Mouse (Mus musculus): Measurements from ENCODE around the gene Rab15.
"Not testable (repeated sequence)": the region's sequence is repeated elsewhere in the genome, so short reads cannot be mapped to it uniquely, and the experiment has no call there.

Rab15 gene

DNA sequence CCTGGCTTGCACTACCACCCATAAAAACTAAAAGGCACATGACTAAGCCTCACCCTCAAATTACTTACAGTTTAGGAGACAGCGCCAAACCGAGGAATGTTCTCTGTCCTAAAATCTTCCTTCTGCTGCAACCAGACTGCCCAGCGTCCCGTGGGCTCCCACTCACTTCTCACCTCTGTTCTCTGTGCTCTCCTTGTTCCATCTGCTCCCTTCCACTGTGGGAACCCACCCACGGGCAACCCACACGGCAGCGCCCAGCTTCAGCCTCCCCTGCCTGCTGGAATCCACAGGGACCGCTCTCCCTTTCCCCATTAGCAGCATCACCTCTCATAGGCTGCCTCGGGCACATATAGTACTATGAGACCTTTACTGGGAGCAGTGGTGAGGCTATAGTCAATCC lies 3.8 kb downstream of the Rab15 start:
- no peak for DNase-seq (ENCODE audit: low spot score in 2 of 2)

GRCm38 (mm10) chr12:76818120-76818519 lies 4.6 kb downstream of the Rab15 start:
- no peak for DNase-seq (ENCODE audit: low spot score in 2 of 2)

GRCm38 (mm10) chr12:76817176-76817575 lies 5.5 kb downstream of the Rab15 start:
- DNase-seq (ENCODE audit: low spot score in 2 of 2): no peak

DNA sequence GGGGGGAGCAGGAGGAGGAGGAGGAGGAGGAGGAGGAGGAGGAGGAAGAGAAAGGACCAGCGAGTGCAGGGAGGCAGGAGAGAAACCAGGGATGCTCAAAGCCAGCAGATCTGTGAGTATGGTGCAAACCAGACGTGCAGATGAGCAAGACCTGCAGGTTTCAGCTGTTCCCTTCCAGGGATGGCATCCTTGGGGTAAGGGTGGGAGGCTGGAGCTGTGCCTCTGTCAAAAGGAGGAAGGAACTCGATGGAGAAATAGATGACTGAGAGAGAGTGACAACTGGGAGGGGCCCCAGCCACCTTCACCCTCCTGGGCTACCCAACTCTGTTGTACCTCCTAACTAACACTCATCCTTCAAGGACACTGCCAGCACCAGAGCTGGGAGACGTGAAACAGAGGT lies 6.0 kb downstream of the Rab15 start:
- DNase-seq (ENCODE audit: low spot score in 2 of 2): no peak

- DNase-seq (ENCODE audit: low spot score in 2 of 2): no peak
Observed at GRCm38 (mm10) chr12:76814120-76814519, 8.6 kb downstream of the Rab15 start.

- no peak for DNase-seq (ENCODE audit: low spot score in 2 of 2)
Observed at GRCm38 (mm10) chr12:76813543-76813942, 9.2 kb downstream of the Rab15 start.

GRCm38 (mm10) chr12:76811006-76811405 lies 11.7 kb downstream of the Rab15 start:
- no peak for DNase-seq (ENCODE audit: low spot score in 2 of 2)

DNA sequence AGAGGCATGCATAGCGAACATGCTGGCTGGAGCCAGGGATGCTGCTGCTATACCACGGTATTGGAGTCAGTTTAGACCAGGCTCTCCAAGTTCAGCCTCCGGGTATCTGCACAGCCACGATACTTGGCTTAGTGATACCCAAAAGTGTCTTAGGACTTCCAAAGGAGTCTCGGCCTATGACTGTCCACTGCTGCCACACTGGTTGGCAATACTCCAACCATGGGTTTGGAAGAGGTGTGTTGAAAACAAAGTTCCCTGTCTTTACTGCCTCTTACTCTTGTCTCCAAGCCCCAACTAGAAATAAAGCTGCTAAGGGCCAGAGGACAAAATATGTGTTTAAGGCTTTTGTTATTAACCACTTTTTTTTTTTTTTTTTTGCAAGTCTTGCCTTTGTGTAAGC lies 12.2 kb downstream of the Rab15 start:
- DNase-seq (ENCODE audit: low spot score in 2 of 2): no peak

- DNase-seq (ENCODE audit: low spot score in 2 of 2): no peak
Observed at GRCm38 (mm10) chr12:76807796-76808195, 14.9 kb downstream of the Rab15 start.

- DNase-seq (ENCODE audit: low spot score in 2 of 2): no peak
Observed at GRCm38 (mm10) chr12:76805056-76805811, 17.5 kb downstream of the Rab15 start.

DNA sequence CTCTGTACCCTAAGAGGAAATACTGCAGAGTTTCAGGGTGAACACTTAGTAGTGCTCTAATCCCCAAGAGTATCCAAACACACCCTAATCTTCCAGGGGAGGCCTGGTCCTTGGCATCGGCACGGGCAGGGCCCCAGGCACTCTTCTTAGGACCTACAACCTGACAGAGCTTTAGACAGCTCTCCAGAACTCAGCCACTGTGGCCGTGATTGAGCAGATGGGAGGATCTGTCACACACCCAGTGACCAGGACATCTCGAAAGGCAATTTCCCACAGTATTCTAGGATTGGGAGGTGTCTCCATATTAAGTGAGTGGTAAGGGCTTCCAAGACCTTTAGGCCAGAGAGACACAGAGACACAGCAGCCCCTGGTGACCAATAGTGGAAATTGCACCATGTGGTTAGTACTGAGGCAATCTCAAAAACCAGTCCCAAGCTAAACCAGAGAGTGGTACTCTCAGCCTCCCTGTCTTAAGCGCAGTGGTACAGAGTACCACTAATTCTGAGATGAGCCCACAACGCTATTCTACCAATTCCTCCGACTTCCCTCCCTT lies 18.9 kb downstream of the Rab15 start:
- peak in 1 of 2 experiments; percentile 32 for DNase-seq (ENCODE audit: low spot score in 2 of 2)

GRCm38 (mm10) chr12:76803028-76803427 lies 19.7 kb downstream of the Rab15 start:
- DNase-seq (ENCODE audit: low spot score in 2 of 2): no peak

GRCm38 (mm10) chr12:76798008-76798720 lies 24.5 kb downstream of the Rab15 start:
- no peak for DNase-seq (ENCODE audit: low spot score in 2 of 2)

- DNase-seq (ENCODE audit: low spot score in 2 of 2): no peak
Observed at GRCm38 (mm10) chr12:76796938-76797539, 25.7 kb downstream of the Rab15 start.

GRCm38 (mm10) chr12:76795350-76795749 lies 27.4 kb downstream of the Rab15 start, which contains the start of gene Gpx2:
Gene Gpx2, minus strand, starts transcription at chr12:76795554.
- DNase-seq (ENCODE audit: low spot score in 2 of 2): no peak

DNA sequence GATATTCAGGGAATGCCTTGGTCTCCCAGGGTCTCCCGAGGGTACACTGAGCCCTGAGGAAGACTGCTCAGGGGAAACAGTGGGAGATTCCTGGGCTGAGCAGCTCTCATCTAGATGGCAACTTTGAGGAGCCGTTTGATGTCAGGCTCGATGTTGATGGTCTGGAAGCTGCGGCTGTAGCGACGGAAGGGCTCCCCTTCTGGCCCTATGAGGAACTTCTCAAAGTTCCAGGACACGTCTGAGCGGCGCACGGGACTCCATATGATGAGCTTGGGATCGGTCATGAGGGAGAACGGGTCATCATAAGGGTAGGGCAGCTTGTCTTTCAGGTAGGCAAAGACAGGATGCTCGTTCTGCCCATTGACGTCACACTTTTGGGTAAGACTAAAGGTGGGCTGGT lies 30.2 kb downstream of the Rab15 start:
- not testable (repeated sequence) for DNase-seq (ENCODE audit: low spot score in 2 of 2)

- DNase-seq (ENCODE audit: low spot score in 2 of 2): no peak
Observed at GRCm38 (mm10) chr12:76790446-76791084, 32.1 kb downstream of the Rab15 start.

DNA sequence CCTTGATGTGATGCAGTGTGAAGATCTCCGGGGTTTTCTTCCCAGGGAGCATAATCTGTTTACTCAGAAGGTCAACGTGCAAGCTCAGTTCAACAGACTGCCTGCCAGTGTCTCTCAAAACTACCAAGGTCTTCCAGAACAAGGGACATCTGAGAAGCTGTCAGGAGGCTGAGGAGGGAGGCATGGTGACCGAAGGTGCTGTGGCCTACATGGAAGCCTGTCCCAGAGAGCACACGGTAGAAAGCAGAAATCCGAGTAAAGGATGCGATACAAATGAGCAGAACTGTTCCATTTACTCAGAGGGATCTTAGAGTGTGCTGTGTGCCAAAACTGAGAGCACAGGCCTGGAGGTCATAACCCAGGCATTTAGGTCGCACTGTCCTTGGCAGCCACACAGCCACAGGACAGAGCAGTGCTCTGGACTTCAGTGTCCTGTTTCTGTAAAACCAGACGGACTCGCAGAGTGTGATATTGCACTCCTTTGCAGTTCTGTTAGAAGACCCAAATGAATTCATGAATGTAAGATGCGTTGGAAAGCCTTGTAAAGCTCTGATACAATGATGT lies 38.6 kb downstream of the Rab15 start:
- DNase-seq (ENCODE audit: low spot score in 2 of 2): no peak

GRCm38 (mm10) chr12:76780639-76781468 lies 41.9 kb downstream of the Rab15 start:
- DNase-seq (ENCODE audit: low spot score in 2 of 2): no peak

DNA sequence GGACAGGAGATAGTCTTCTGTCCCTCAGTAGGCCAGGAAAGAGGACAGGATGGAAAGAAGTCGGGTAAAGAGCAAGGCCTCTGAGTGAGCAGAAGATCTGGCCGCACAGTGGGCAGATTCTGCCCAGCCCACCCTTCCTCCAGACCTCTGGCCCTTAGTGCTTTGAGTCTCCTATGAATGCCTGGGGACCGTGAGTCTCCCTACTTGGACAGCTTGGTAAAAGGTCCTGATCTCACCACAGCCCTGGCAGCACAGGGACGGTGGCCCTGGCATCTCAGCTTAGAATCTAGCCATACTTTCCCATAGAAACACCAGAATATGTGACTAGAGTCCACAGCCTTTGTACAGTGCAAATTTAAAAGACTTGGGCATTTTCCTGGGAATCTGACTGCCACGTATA lies 42.8 kb downstream of the Rab15 start:
- no peak for DNase-seq (ENCODE audit: low spot score in 2 of 2)
